Mouse (Mus musculus) midbrain, embryonic 15.5 days (tissue): ENCODE results near the gene Stum. TPM values are rescaled to one million over a fixed set of nuclear protein-coding genes. Genes with fewer than 3 reads are reported as not detected.

Source experiments
- ATAC-seq: fragments of 200-750 bp; cut with Nextera tagmentation; replicated peaks from 2 replicates; pipeline ENCODE4 v1.8.0; 2017; ENCODE audit warnings: moderate TSS enrichment
- H3K27ac ChIP-seq: fragments of 300-500 bp; sonication (generic); 2 replicates; pipeline ENCODE4 v1.5.1; 2015; ENCODE audit warnings: mild to moderate bottlenecking, inconsistent platforms
- H3K27me3 ChIP-seq: fragments of 300-500 bp; sonication (generic); replicated peaks from 2 replicates; pipeline ENCODE4 v1.6.1; 2015; ENCODE audit warnings: inconsistent platforms
- H3K36me3 ChIP-seq: fragments of 300-500 bp; sonication (generic); replicated peaks from 2 replicates; pipeline ENCODE4 v1.6.1; 2015; ENCODE audit warnings: inconsistent platforms
- H3K4me1 ChIP-seq: fragments of 300-500 bp; sonication (generic); 2 replicates; pipeline ENCODE4 v1.6.1; 2015; ENCODE audit warnings: inconsistent platforms
- H3K4me2 ChIP-seq: fragments of 300-500 bp; sonication (generic); 2 replicates; pipeline ENCODE4 v1.6.1; 2015; ENCODE audit warnings: inconsistent platforms, mild to moderate bottlenecking, moderate library complexity
- H3K4me3 ChIP-seq: fragments of 300-500 bp; sonication (generic); 2 replicates; pipeline ENCODE4 v1.5.1; 2015; ENCODE audit warnings: mild to moderate bottlenecking, inconsistent platforms
- H3K9ac ChIP-seq: fragments of 300-500 bp; sonication (generic); 2 replicates; pipeline ENCODE4 v1.6.1; 2015; ENCODE audit warnings: mild to moderate bottlenecking, inconsistent platforms
- H3K9me3 ChIP-seq: fragments of 300-500 bp; sonication (generic); 2 replicates; pipeline ENCODE4 v1.6.1; 2016; ENCODE audit warnings: inconsistent platforms
- WGBS: fragments of 180-500 bp; shearing (Covaris S2); methylation state at CpG from one replicate; pipeline ENCODE4 v1.1.7; 2015; ENCODE audit warnings: mixed read lengths; 5-methylcytosine and 5-hydroxymethylcytosine counted together
- polyA plus RNA-seq: library from polyadenylated mRNA; unstranded; fragments of >200 nt; fragmentation: Nextera tagmentation; extraction: Ambion mirVana; gene quantifications from 2 replicates; pipeline ENCODE4 v1.2.1, GENCODE M21; 2015

Gene Stum
- polyA plus RNA-seq, 1 experiment from 2014 or later: 7.2 TPM

GRCm38 (mm10) chr1:180482840-180483398 lies 385 bp downstream of the Stum start:
- ATAC-seq: peak; percentile 16

GRCm38 (mm10) chr1:180481956-180482355 lies 1.3 kb downstream of the Stum start:
- Histone ChIP-seq H3K27ac (no peak overlapping the region), H3K4me3 (peak overlapping the region; percentile 48), H3K4me1 (peaks cover 26% of the 10 kb centered on the region), H3K27me3 (peaks cover 24% of the 10 kb centered on the region), H3K36me3 (no peaks in the 10 kb centered on the region), H3K4me2 (peak overlapping the region; percentile 81), H3K9me3 (no peaks in the 10 kb centered on the region), H3K9ac (no peak overlapping the region)
- no peak for ATAC-seq
- 4% methylated on average over 10 of the region's 10 CpGs for WGBS

More at GRCm38 (mm10) chr1:180482840-180483398, 385 bp downstream of the Stum start:
- Histone ChIP-seq H3K9me3 (no peaks in the 10 kb centered on the region), H3K9ac (peak overlapping the region; percentile 39), H3K27me3 (peaks cover 24% of the 10 kb centered on the region), H3K4me2 (peak overlapping the region; percentile 81), H3K4me3 (peak overlapping the region; percentile 48), H3K4me1 (peaks cover 26% of the 10 kb centered on the region), H3K36me3 (no peaks in the 10 kb centered on the region), H3K27ac (no peak overlapping the region)
- WGBS: 4% methylated on average over 39 of the region's 39 CpGs

- no peak overlapping the region for H3K9ac ChIP-seq
- ATAC-seq: no peak
- no peaks in the 10 kb centered on the region for H3K9me3 ChIP-seq
- H3K4me3 ChIP-seq: no peak overlapping the region
- H3K4me1 ChIP-seq: peaks cover 26% of the 10 kb centered on the region
- no peaks in the 10 kb centered on the region for H3K36me3 ChIP-seq
- 45% methylated on average over 8 of the region's 8 CpGs for WGBS
- H3K27ac ChIP-seq: no peak overlapping the region
- no peak overlapping the region for H3K4me2 ChIP-seq
- H3K27me3 ChIP-seq: peaks cover 24% of the 10 kb centered on the region
Observed at GRCm38 (mm10) chr1:180481331-180481730, 2.0 kb downstream of the Stum start.

- 42% methylated on average over 6 of the region's 6 CpGs for WGBS
- H3K27ac ChIP-seq: no peak overlapping the region
- H3K4me1 ChIP-seq: peaks cover 26% of the 10 kb centered on the region
- no peak for ATAC-seq
- no peak overlapping the region for H3K4me2 ChIP-seq
- no peaks in the 10 kb centered on the region for H3K9me3 ChIP-seq
- H3K9ac ChIP-seq: no peak overlapping the region
- no peaks in the 10 kb centered on the region for H3K36me3 ChIP-seq
- no peak overlapping the region for H3K4me3 ChIP-seq
- peaks cover 24% of the 10 kb centered on the region for H3K27me3 ChIP-seq
Observed at GRCm38 (mm10) chr1:180480325-180480724, 3.0 kb downstream of the Stum start.

GRCm38 (mm10) chr1:180473566-180473965 lies 9.7 kb downstream of the Stum start:
- Histone ChIP-seq H3K27me3 (no peaks in the 10 kb centered on the region), H3K27ac (no peak overlapping the region), H3K9me3 (no peaks in the 10 kb centered on the region), H3K9ac (no peak overlapping the region), H3K4me2 (no peak overlapping the region), H3K4me3 (no peak overlapping the region), H3K4me1 (no peaks in the 10 kb centered on the region), H3K36me3 (no peaks in the 10 kb centered on the region)
- no peak for ATAC-seq

GRCm38 (mm10) chr1:180468004-180468403 lies 15.3 kb downstream of the Stum start:
- Histone ChIP-seq H3K36me3 (no peaks in the 10 kb centered on the region), H3K4me3 (no peak overlapping the region), H3K4me2 (no peak overlapping the region), H3K4me1 (no peaks in the 10 kb centered on the region), H3K27ac (no peak overlapping the region), H3K27me3 (no peaks in the 10 kb centered on the region), H3K9ac (no peak overlapping the region), H3K9me3 (no peaks in the 10 kb centered on the region)
- WGBS: 92% methylated on average over 4 of the region's 4 CpGs
- ATAC-seq: no peak

GRCm38 (mm10) chr1:180465620-180466019 lies 17.7 kb downstream of the Stum start:
- WGBS: 71% methylated on average over 5 of the region's 5 CpGs

GRCm38 (mm10) chr1:180464357-180464756 lies 18.9 kb downstream of the Stum start:
- ATAC-seq: no peak
- no peak overlapping the region for H3K4me3 ChIP-seq
- H3K4me2 ChIP-seq: no peak overlapping the region
- H3K9me3 ChIP-seq: no peaks in the 10 kb centered on the region
- H3K36me3 ChIP-seq: no peaks in the 10 kb centered on the region
- H3K27ac ChIP-seq: no peak overlapping the region
- no peaks in the 10 kb centered on the region for H3K27me3 ChIP-seq
- H3K4me1 ChIP-seq: peaks cover 13% of the 10 kb centered on the region
- no peak overlapping the region for H3K9ac ChIP-seq
- 67% methylated on average over 5 of the region's 5 CpGs for WGBS

More at GRCm38 (mm10) chr1:180465620-180466019, 17.7 kb downstream of the Stum start:
- no peak overlapping the region for H3K4me3 ChIP-seq
- H3K27ac ChIP-seq: no peak overlapping the region
- no peaks in the 10 kb centered on the region for H3K27me3 ChIP-seq
- H3K36me3 ChIP-seq: no peaks in the 10 kb centered on the region
- H3K4me1 ChIP-seq: peaks cover 4% of the 10 kb centered on the region; the same call in 1 of the 2 replicates
- ATAC-seq: no peak
- no peak overlapping the region for H3K9ac ChIP-seq
- no peak overlapping the region for H3K4me2 ChIP-seq
- H3K9me3 ChIP-seq: no peaks in the 10 kb centered on the region

GRCm38 (mm10) chr1:180462983-180463475 lies 20.3 kb downstream of the Stum start:
- Histone ChIP-seq H3K9ac (no peak overlapping the region), H3K9me3 (no peaks in the 10 kb centered on the region), H3K27ac (no peak overlapping the region), H3K4me3 (no peak overlapping the region), H3K4me2 (no peak overlapping the region), H3K27me3 (no peaks in the 10 kb centered on the region), H3K4me1 (peaks cover 25% of the 10 kb centered on the region), H3K36me3 (no peaks in the 10 kb centered on the region)
- no peak for ATAC-seq
- 84% methylated on average over 5 of the region's 5 CpGs for WGBS

- no peak overlapping the region for H3K9ac ChIP-seq
- H3K27me3 ChIP-seq: no peaks in the 10 kb centered on the region
- H3K9me3 ChIP-seq: no peaks in the 10 kb centered on the region
- 89% methylated on average over 5 of the region's 5 CpGs for WGBS
- no peak overlapping the region for H3K4me3 ChIP-seq
- H3K4me1 ChIP-seq: peaks cover 29% of the 10 kb centered on the region
- no peak overlapping the region for H3K27ac ChIP-seq
- H3K4me2 ChIP-seq: no peak overlapping the region
- ATAC-seq: no peak
- no peaks in the 10 kb centered on the region for H3K36me3 ChIP-seq
Observed at GRCm38 (mm10) chr1:180462396-180462795, 20.9 kb downstream of the Stum start.

GRCm38 (mm10) chr1:180460721-180461120 lies 22.6 kb downstream of the Stum start:
- WGBS: 37% methylated on average over 5 of the region's 5 CpGs
- no peak overlapping the region for H3K9ac ChIP-seq
- H3K36me3 ChIP-seq: no peaks in the 10 kb centered on the region
- H3K4me3 ChIP-seq: no peak overlapping the region
- ATAC-seq: peak; percentile 51; the same call in 1 of the 2 replicates
- no peaks in the 10 kb centered on the region for H3K27me3 ChIP-seq
- peaks cover 29% of the 10 kb centered on the region for H3K4me1 ChIP-seq
- H3K4me2 ChIP-seq: no peak overlapping the region
- H3K9me3 ChIP-seq: no peaks in the 10 kb centered on the region
- H3K27ac ChIP-seq: 0 out of 2 replicates have a peak overlapping the region, but pooled peaks have one; percentile 44

GRCm38 (mm10) chr1:180458680-180459079 lies 24.6 kb downstream of the Stum start:
- no peak overlapping the region for H3K4me3 ChIP-seq
- no peaks in the 10 kb centered on the region for H3K9me3 ChIP-seq
- no peaks in the 10 kb centered on the region for H3K27me3 ChIP-seq
- ATAC-seq: no peak; the same call in 1 of the 2 replicates
- H3K27ac ChIP-seq: no peak overlapping the region
- no peak overlapping the region for H3K9ac ChIP-seq
- no peaks in the 10 kb centered on the region for H3K36me3 ChIP-seq
- peaks cover 29% of the 10 kb centered on the region for H3K4me1 ChIP-seq
- no peak overlapping the region for H3K4me2 ChIP-seq
- 65% methylated on average over 3 of the region's 3 CpGs for WGBS

GRCm38 (mm10) chr1:180458274-180458673 lies 25.0 kb downstream of the Stum start:
- Histone ChIP-seq H3K4me2 (no peak overlapping the region), H3K27ac (no peak overlapping the region), H3K9ac (no peak overlapping the region), H3K36me3 (no peaks in the 10 kb centered on the region), H3K9me3 (no peaks in the 10 kb centered on the region), H3K27me3 (no peaks in the 10 kb centered on the region), H3K4me3 (no peak overlapping the region), H3K4me1 (peaks cover 29% of the 10 kb centered on the region)
- ATAC-seq: no peak
- WGBS: 53% methylated on average over 6 of the region's 6 CpGs
